Mouse (Mus musculus) thymus, adult 2 months (tissue): Measurements from ENCODE around the gene Tbc1d14. TPM values are rescaled to one million over a fixed set of nuclear protein-coding genes. Genes with fewer than 3 reads are reported as not detected.

Experiments used
- DNase-seq: peaks from one replicate; pipeline ENCODE4 v3.0.0; 2021
- H3K27ac ChIP-seq: fragments of 200-500 bp; 2 replicates; pipeline ENCODE4 v1.5.1; 2012; ENCODE audit warnings: low read length, control low read depth; ENCODE audit not compliant: control insufficient read depth, insufficient read depth
- H3K27me3 ChIP-seq: fragments of 200-500 bp; 2 replicates; pipeline ENCODE4 v1.6.1; 2012; ENCODE audit warnings: mild to moderate bottlenecking, low read length, moderate library complexity, mixed read lengths; ENCODE audit not compliant: control insufficient read depth, insufficient read depth
- H3K36me3 ChIP-seq: fragments of 200-500 bp; 2 replicates; pipeline ENCODE4 v1.6.1; 2012; ENCODE audit warnings: mild to moderate bottlenecking, low read length, moderate library complexity; ENCODE audit not compliant: control insufficient read depth, insufficient read depth
- H3K4me1 ChIP-seq: fragments of 200-500 bp; replicated peaks from 2 replicates; pipeline ENCODE4 v1.6.1; 2012; ENCODE audit warnings: low read length; ENCODE audit not compliant: control insufficient read depth, insufficient read depth
- H3K4me3 ChIP-seq: fragments of 200-500 bp; 2 replicates; pipeline ENCODE4 v1.5.1; 2012; ENCODE audit warnings: mild to moderate bottlenecking, low read length, control low read depth, moderate library complexity; ENCODE audit not compliant: control insufficient read depth, insufficient read depth
- CTCF ChIP-seq: fragments of 200-500 bp; IDR thresholded peaks from 2 replicates; pipeline ENCODE4 v1.5.1; 2012; ENCODE audit warnings: mild to moderate bottlenecking, control low read depth, low read length, moderate library complexity, borderline replicate concordance; ENCODE audit not compliant: control insufficient read depth, poor library complexity, insufficient read depth; ENCODE audit errors: extremely low read depth
- POLR2A ChIP-seq: fragments of 200-500 bp; IDR thresholded peaks from 2 replicates; pipeline ENCODE4 v1.6.1; 2012; ENCODE audit warnings: mild to moderate bottlenecking, low read length, control low read depth, moderate library complexity; ENCODE audit not compliant: control insufficient read depth, poor library complexity, insufficient read depth; ENCODE audit errors: extremely low read depth
- WGBS: fragments of 180-500 bp; shearing (Covaris S2); methylation state at CpG from one replicate; pipeline ENCODE4 v1.1.7; 2018; 5-methylcytosine and 5-hydroxymethylcytosine counted together
- polyA plus RNA-seq: library from polyadenylated mRNA; depleted of rRNA; stranded (reverse); fragments of >200 nt; gene quantifications from 2 replicates; pipeline ENCODE4 v1.2.3, GENCODE M21; 2012

The Tbc1d14 gene
- polyA plus RNA-seq, 1 experiment: 48.6 TPM

DNA sequence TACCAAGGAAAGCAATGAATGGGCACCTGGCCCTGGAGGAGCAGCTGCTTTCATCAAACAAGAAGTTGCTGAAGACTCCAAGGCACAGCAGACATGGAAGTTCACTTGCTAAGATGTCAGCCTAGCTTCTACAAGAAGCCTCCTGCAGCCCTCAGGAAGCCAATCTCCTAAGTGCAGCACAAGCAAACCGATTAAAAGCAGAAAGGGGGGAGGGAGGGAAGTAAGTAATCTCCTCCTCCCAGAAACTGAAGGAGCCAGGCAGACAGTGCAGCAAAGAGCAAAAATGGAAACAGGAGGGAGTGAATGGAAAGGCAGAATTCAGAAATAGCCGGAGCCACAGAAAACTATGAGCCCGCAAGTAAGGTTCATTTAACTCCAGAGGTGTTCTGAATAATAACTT lies 19.7 kb downstream of the Tbc1d14 start:
- WGBS: 59% methylated on average over 3 of the region's 3 CpGs
- TF ChIP-seq CTCF (no peak), POLR2A (no peak)
- Histone ChIP-seq H3K27me3 (no peaks in the 10 kb centered on the region), H3K36me3 (0 out of 2 replicates have a peak, but pooled peaks cover 7% of the 10 kb centered on the region), H3K4me3 (no peak overlapping the region), H3K27ac (peak overlapping the region; percentile 38; the same call in 1 of the 2 replicates), H3K4me1 (peaks cover 38% of the 10 kb centered on the region)
- DNase-seq: no peak

DNA sequence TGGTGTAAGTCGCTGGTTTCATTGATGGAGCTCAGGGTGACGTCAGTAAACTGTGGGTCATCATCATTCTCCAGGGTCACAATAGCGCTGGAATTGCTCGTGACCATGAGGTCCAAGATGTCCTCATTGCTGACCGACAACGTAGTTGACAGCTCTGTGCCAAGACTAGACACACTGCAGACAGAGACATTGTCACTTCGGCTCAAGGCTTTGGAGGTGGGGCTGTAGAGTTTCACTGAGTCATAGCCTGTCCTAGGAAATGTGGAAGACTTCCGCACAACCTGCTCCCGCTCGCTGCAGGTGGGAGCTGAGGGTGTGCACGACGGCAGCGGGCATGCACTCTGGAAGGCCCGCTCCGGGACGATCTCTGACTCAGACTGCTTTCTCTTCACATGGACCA lies 21.7 kb downstream of the Tbc1d14 start:
- H3K27me3 ChIP-seq: no peaks in the 10 kb centered on the region
- H3K4me3 ChIP-seq: no peak overlapping the region
- no peak overlapping the region for H3K27ac ChIP-seq
- no peak for TF ChIP-seq CTCF
- no peak for TF ChIP-seq POLR2A
- DNase-seq: no peak
- H3K4me1 ChIP-seq: peaks cover 38% of the 10 kb centered on the region
- H3K36me3 ChIP-seq: 0 out of 2 replicates have a peak, but pooled peaks cover 7% of the 10 kb centered on the region
- 97% methylated on average over 16 of the region's 16 CpGs for WGBS

DNA sequence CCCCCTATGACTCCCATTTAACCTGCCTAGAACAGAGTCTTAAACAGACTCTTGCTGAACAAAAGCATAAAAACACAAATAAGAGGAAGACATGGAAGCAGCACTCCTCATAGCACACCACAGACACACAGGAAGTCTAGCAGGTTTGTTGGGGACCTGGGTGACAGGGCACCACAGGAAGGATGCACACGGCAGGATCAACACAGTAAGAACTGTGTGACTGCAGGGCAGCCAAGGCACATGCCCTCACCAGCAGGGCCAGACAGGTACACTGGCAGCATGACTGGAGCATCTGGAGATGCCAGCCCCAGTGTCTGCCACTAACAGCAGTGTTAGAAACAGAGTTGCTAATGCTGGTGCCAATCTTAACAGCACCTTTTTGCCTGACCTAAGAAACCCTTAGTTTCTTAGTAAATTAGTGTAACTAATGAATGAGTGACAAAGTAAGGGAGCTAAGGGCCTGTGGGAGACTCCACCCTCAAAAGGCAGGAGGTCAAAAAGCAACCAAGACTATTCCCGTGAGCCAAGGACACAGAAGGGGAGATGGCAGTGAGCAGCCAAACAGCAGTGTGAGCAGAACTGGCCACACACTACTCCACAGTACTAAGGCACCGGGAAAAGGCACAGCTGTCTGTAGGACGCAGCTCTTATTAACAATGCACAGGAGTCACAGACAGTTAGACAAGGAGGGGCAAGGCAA lies 22.4 kb downstream of the Tbc1d14 start:
- 0 out of 2 replicates have a peak, but pooled peaks cover 7% of the 10 kb centered on the region for H3K36me3 ChIP-seq
- WGBS: 73% methylated on average over 4 of the region's 4 CpGs
- no peak for TF ChIP-seq CTCF
- no peak for TF ChIP-seq POLR2A
- H3K4me1 ChIP-seq: peaks cover 38% of the 10 kb centered on the region
- DNase-seq: no peak
- peak overlapping the region; percentile 14; the same call in 1 of the 2 replicates for H3K27ac ChIP-seq
- H3K4me3 ChIP-seq: no peak overlapping the region
- no peaks in the 10 kb centered on the region for H3K27me3 ChIP-seq

DNA sequence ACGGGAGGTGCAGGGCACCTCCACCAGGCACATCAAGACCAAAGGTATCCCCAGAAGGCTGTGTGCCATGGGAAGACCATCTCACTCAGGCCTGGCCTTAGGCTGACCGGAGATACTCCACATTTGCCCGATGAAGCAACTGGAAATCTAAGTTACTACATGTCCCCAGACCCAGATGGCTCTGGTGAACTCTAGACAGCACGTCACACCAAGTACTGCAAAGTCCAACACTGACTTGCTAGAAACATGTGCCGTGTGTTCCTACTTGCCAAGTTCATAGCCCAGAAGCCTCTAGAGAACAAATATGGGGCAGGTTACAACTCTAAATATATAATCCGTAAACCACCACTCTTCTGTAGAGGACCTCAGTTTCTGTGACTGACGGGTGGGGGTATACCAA lies 23.0 kb downstream of the Tbc1d14 start:
- 0 out of 2 replicates have a peak, but pooled peaks cover 7% of the 10 kb centered on the region for H3K36me3 ChIP-seq
- TF ChIP-seq POLR2A (no peak), CTCF (no peak)
- no peak overlapping the region for H3K27ac ChIP-seq
- DNase-seq: no peak
- H3K27me3 ChIP-seq: no peaks in the 10 kb centered on the region
- 96% methylated on average over 7 of the region's 7 CpGs for WGBS
- H3K4me1 ChIP-seq: peaks cover 34% of the 10 kb centered on the region
- H3K4me3 ChIP-seq: no peak overlapping the region

DNA sequence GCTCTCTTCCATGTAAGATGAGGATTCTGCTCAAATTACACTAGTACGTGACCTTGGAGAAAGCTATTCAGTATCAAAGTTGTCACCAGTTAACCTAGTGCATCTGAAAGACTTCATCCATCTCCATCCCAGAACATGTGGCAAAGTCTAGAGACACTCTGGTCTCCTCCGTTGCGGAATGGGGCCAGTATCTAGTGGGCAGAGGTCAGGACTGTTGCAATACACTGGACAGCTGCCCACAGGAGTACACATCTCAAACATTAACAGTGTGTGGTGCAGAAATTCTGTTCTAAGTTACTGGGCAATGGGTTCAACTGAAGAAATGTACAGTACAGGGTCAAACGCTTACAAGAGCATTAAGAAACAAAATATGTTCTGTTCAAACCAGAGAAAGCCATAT lies 25.0 kb downstream of the Tbc1d14 start:
- Histone ChIP-seq H3K27ac (no peak overlapping the region), H3K4me3 (no peak overlapping the region), H3K36me3 (0 out of 2 replicates have a peak, but pooled peaks cover 7% of the 10 kb centered on the region), H3K4me1 (peaks cover 20% of the 10 kb centered on the region), H3K27me3 (no peaks in the 10 kb centered on the region)
- TF ChIP-seq CTCF (no peak), POLR2A (no peak)
- no peak for DNase-seq
- 95% methylated on average over 4 of the region's 4 CpGs for WGBS

DNA sequence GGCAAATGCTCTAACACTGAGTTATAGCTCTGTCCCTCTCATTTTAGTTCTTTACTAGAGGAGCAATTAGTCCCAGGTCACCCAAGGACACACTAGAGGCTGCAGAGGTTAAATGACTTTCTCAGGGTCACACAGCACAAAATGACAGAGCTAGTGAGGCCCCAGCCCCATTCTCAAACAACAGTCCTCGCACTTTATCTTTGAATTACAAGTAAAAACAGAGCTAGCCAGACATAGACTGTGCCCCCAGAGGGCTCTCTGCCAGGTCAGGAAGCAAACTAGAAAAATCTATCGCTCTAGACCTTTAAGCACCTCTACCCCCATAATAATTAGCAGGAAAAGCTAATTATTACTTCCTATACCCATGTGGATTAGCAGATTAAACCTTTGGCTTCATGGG lies 25.4 kb downstream of the Tbc1d14 start:
- Histone ChIP-seq H3K4me1 (peaks cover 23% of the 10 kb centered on the region), H3K27me3 (no peaks in the 10 kb centered on the region), H3K4me3 (no peak overlapping the region), H3K27ac (no peak overlapping the region), H3K36me3 (0 out of 2 replicates have a peak, but pooled peaks cover 7% of the 10 kb centered on the region)
- TF ChIP-seq POLR2A (no peak), CTCF (no peak)
- 89% methylated on average over 2 of the region's 2 CpGs for WGBS
- DNase-seq: no peak
